Mouse (Mus musculus) forebrain, embryonic 14.5 days (tissue): ENCODE measurements around the gene Tmem208. TPM values are rescaled to one million over a fixed set of nuclear protein-coding genes. Genes with fewer than 3 reads are reported as not detected.
A peak's percentile ranks its signal among the peaks of the same experiment; 100 is the strongest.

Experiments used
- ATAC-seq: fragments of 200-750 bp; cut with Nextera tagmentation; 2 replicates; pipeline ENCODE4 v1.8.0; 2017; ENCODE audit warnings: mild to moderate bottlenecking, moderate library complexity
- DNase-seq: peaks from one replicate; pipeline ENCODE4 v3.0.0-alpha.2; 2015; ENCODE audit warnings: low spot score
- H3K27ac ChIP-seq: fragments of 300-500 bp; sonication (generic); 2 replicates; pipeline ENCODE4 v1.5.1; 2014; ENCODE audit warnings: low read depth, mild to moderate bottlenecking, control low read depth, low read length, moderate library complexity
- H3K27me3 ChIP-seq: fragments of 300-500 bp; sonication (generic); replicated peaks from 2 replicates; pipeline ENCODE4 v1.6.1; 2014; ENCODE audit warnings: low read length, control low read depth, mixed read lengths; ENCODE audit not compliant: control insufficient read depth, insufficient read depth
- H3K36me3 ChIP-seq: fragments of 300-500 bp; sonication (generic); 2 replicates; pipeline ENCODE4 v1.6.1; 2014; ENCODE audit warnings: low read length, control low read depth; ENCODE audit not compliant: control insufficient read depth, insufficient read depth
- H3K4me1 ChIP-seq: fragments of 300-500 bp; sonication (generic); 2 replicates; pipeline ENCODE4 v1.6.1; 2014; ENCODE audit warnings: antibody characterized with exemption, low read length, control low read depth; ENCODE audit not compliant: control insufficient read depth, insufficient read depth
- H3K4me2 ChIP-seq: fragments of 300-500 bp; sonication (generic); 2 replicates; pipeline ENCODE4 v1.6.1; 2014; ENCODE audit warnings: mild to moderate bottlenecking, control low read depth, low read length
- H3K4me3 ChIP-seq: fragments of 300-500 bp; sonication (generic); 2 replicates; pipeline ENCODE4 v1.5.1; 2014; ENCODE audit warnings: low read depth, low read length, control low read depth
- H3K9ac ChIP-seq: fragments of 300-500 bp; sonication (generic); 2 replicates; pipeline ENCODE4 v1.6.1; 2014; ENCODE audit warnings: mild to moderate bottlenecking, low read length, control low read depth, moderate library complexity
- H3K9me3 ChIP-seq: fragments of 300-500 bp; sonication (generic); replicated peaks from 2 replicates; pipeline ENCODE4 v1.6.1; 2016; ENCODE audit warnings: low read length, control low read depth, mixed read lengths; ENCODE audit not compliant: control insufficient read depth
- WGBS: fragments of 180-500 bp; shearing (Covaris S2); extraction: QIAGEN DNeasy Blood & Tissue Kit; methylation state at CpG from one replicate; pipeline ENCODE4 v1.1.7; 2014; 5-methylcytosine and 5-hydroxymethylcytosine counted together
- polyA plus RNA-seq: library from polyadenylated mRNA; unstranded; fragments of >200 nt; fragmentation: Nextera tagmentation; extraction: Ambion mirVana; gene quantifications from 2 replicates; pipeline ENCODE4 v1.2.1, GENCODE M21; 2014

Tmem208 gene
- polyA plus RNA-seq, 1 experiment from 2014 or later = 141 TPM

- DNase-seq (no peak), ATAC-seq (no peak)
- no peak overlapping the region for H3K4me2 ChIP-seq
- no peak overlapping the region for H3K9ac ChIP-seq
- H3K27me3 ChIP-seq = no peaks in the 10 kb centered on the region
- H3K4me1 ChIP-seq = peaks cover 6% of the 10 kb centered on the region; the same call in 1 of the 2 replicates
- 80% methylated on average over 8 of the region's 8 CpGs for whole genome bisulfite sequencing
- H3K36me3 ChIP-seq = peaks cover 17% of the 10 kb centered on the region; the same call in 1 of the 2 replicates
- H3K27ac ChIP-seq = no peak overlapping the region
- no peak overlapping the region for H3K4me3 ChIP-seq
- H3K9me3 ChIP-seq = no peaks in the 10 kb centered on the region
Measured at GRCm38 (mm10) chr8:105353583-105354135, 27.5 kb downstream of the Tmem208 start.

- H3K9me3 ChIP-seq = no peaks in the 10 kb centered on the region
- ATAC-seq (no peak), DNase-seq (no peak)
- H3K36me3 ChIP-seq = peaks cover 21% of the 10 kb centered on the region; the same call in 1 of the 2 replicates
- no peak overlapping the region for H3K27ac ChIP-seq
- WGBS = 95% methylated on average over 4 of the region's 4 CpGs
- H3K4me2 ChIP-seq = no peak overlapping the region
- H3K4me3 ChIP-seq = no peak overlapping the region
- no peak overlapping the region for H3K9ac ChIP-seq
- no peaks in the 10 kb centered on the region for H3K27me3 ChIP-seq
- peaks cover 6% of the 10 kb centered on the region; the same call in 1 of the 2 replicates for H3K4me1 ChIP-seq
Measured at GRCm38 (mm10) chr8:105354549-105354948, 28.4 kb downstream of the Tmem208 start.

- 84% methylated on average over 26 of the region's 26 CpGs for WGBS
- Histone ChIP-seq H3K9ac (no peak overlapping the region), H3K27ac (no peak overlapping the region), H3K4me1 (peaks cover under 1% of the 10 kb centered on the region; the same call in 1 of the 2 replicates), H3K4me3 (no peak overlapping the region), H3K27me3 (no peaks in the 10 kb centered on the region), H3K9me3 (no peaks in the 10 kb centered on the region), H3K36me3 (peaks cover 21% of the 10 kb centered on the region; the same call in 1 of the 2 replicates), H3K4me2 (no peak overlapping the region)
- no peak for DNase-seq
- no peak for ATAC-seq
Measured at GRCm38 (mm10) chr8:105355179-105356024, 29.2 kb downstream of the Tmem208 start.

- ATAC-seq = no peak
- no peaks in the 10 kb centered on the region for H3K9me3 ChIP-seq
- peaks cover 21% of the 10 kb centered on the region; the same call in 1 of the 2 replicates for H3K36me3 ChIP-seq
- H3K9ac ChIP-seq = no peak overlapping the region
- H3K27ac ChIP-seq = no peak overlapping the region
- no peak overlapping the region for H3K4me3 ChIP-seq
- no peak for DNase-seq
- no peaks in the 10 kb centered on the region for H3K4me1 ChIP-seq
- no peak overlapping the region for H3K4me2 ChIP-seq
- WGBS = 88% methylated on average over 14 of the region's 14 CpGs
- H3K27me3 ChIP-seq = no peaks in the 10 kb centered on the region
Measured at GRCm38 (mm10) chr8:105356681-105357080, 30.5 kb downstream of the Tmem208 start.

- no peak overlapping the region for H3K9ac ChIP-seq
- DNase-seq (no peak), ATAC-seq (no peak)
- no peak overlapping the region for H3K4me2 ChIP-seq
- 80% methylated on average over 15 of the region's 15 CpGs for WGBS
- no peaks in the 10 kb centered on the region for H3K4me1 ChIP-seq
- H3K9me3 ChIP-seq = no peaks in the 10 kb centered on the region
- no peaks in the 10 kb centered on the region for H3K27me3 ChIP-seq
- no peak overlapping the region for H3K4me3 ChIP-seq
- H3K27ac ChIP-seq = no peak overlapping the region
- peaks cover 31% of the 10 kb centered on the region for H3K36me3 ChIP-seq
Measured at GRCm38 (mm10) chr8:105359208-105359607, 33.1 kb downstream of the Tmem208 start.

GRCm38 (mm10) chr8:105359646-105360045 lies 33.5 kb downstream of the Tmem208 start:
- H3K27me3 ChIP-seq = no peaks in the 10 kb centered on the region
- no peak overlapping the region for H3K9ac ChIP-seq
- H3K4me2 ChIP-seq = no peak overlapping the region
- WGBS = 55% methylated on average over 4 of the region's 4 CpGs
- no peak overlapping the region for H3K27ac ChIP-seq
- no peaks in the 10 kb centered on the region for H3K9me3 ChIP-seq
- H3K4me3 ChIP-seq = no peak overlapping the region
- H3K36me3 ChIP-seq = peaks cover 35% of the 10 kb centered on the region
- H3K4me1 ChIP-seq = no peaks in the 10 kb centered on the region
- no peak for ATAC-seq
- DNase-seq = peak; percentile 53

GRCm38 (mm10) chr8:105361751-105362702 lies 35.9 kb downstream of the Tmem208 start:
- peaks cover 37% of the 10 kb centered on the region for H3K36me3 ChIP-seq
- no peak overlapping the region for H3K27ac ChIP-seq
- H3K9ac ChIP-seq = no peak overlapping the region

GRCm38 (mm10) chr8:105367107-105367506 lies 41.0 kb downstream of the Tmem208 start:
- Histone ChIP-seq H3K27ac (no peak overlapping the region), H3K36me3 (peaks cover 38% of the 10 kb centered on the region), H3K4me1 (no peaks in the 10 kb centered on the region), H3K4me3 (no peak overlapping the region), H3K27me3 (no peaks in the 10 kb centered on the region), H3K9ac (no peak overlapping the region), H3K4me2 (no peak overlapping the region), H3K9me3 (no peaks in the 10 kb centered on the region)
- ATAC-seq (no peak), DNase-seq (peak; percentile 21)
- 73% methylated on average over 2 of the region's 2 CpGs for WGBS

More at GRCm38 (mm10) chr8:105361751-105362702, 35.9 kb downstream of the Tmem208 start:
- no peaks in the 10 kb centered on the region for H3K27me3 ChIP-seq
- no peaks in the 10 kb centered on the region for H3K9me3 ChIP-seq
- H3K4me3 ChIP-seq = no peak overlapping the region
- ATAC-seq (no peak), DNase-seq (no peak)
- H3K4me2 ChIP-seq = no peak overlapping the region
- 80% methylated on average over 12 of the region's 12 CpGs for WGBS
- H3K4me1 ChIP-seq = no peaks in the 10 kb centered on the region
